Mouse (Mus musculus): ENCODE measurements at regions not wholly inside any gene's neighbourhood (a gene's known extent, or its start where the extent isn't known, plus 50 kb on each side); places are given as distances from the start of the nearest gene placed in this dataset.

GRCm38 (mm10) chr17:45966736-45967135 lies 65.4 kb downstream of the Vegfa start:
- DNase-seq (ENCODE audit: low read depth, low spot score): no peak

GRCm38 (mm10) chr17:45964031-45964430 lies 68.1 kb downstream of the Vegfa start:
- DNase-seq (ENCODE audit: low read depth, low spot score): no peak

- DNase-seq (ENCODE audit: low read depth, low spot score): no peak
Observed at GRCm38 (mm10) chr17:45963332-45963731, 68.8 kb downstream of the Vegfa start.

GRCm38 (mm10) chr17:45961626-45962319 lies 70.4 kb downstream of the Vegfa start:
- DNase-seq (ENCODE audit: low read depth, low spot score): no peak

GRCm38 (mm10) chr17:45958094-45958881 lies 73.9 kb downstream of the Vegfa start:
- no peak for DNase-seq (ENCODE audit: low read depth, low spot score)

GRCm38 (mm10) chr17:45955481-45955880 lies 76.7 kb downstream of the Vegfa start:
- DNase-seq (ENCODE audit: low read depth, low spot score): no peak

- DNase-seq (ENCODE audit: low read depth, low spot score): no peak
Observed at GRCm38 (mm10) chr17:45954824-45955223, 77.3 kb downstream of the Vegfa start.

- DNase-seq (ENCODE audit: low read depth, low spot score): no peak
Observed at GRCm38 (mm10) chr17:45953523-45953922, 78.6 kb downstream of the Vegfa start.

- no peak for DNase-seq (ENCODE audit: low read depth, low spot score)
Observed at GRCm38 (mm10) chr17:45950533-45951164, 81.5 kb downstream of the Vegfa start.

GRCm38 (mm10) chr17:45949141-45949540 lies 83.0 kb downstream of the Vegfa start:
- DNase-seq (ENCODE audit: low read depth, low spot score): no peak

- no peak for DNase-seq (ENCODE audit: low read depth, low spot score)
Observed at GRCm38 (mm10) chr17:45948314-45948935, 83.7 kb downstream of the Vegfa start.

- DNase-seq (ENCODE audit: low read depth, low spot score): no peak
Observed at GRCm38 (mm10) chr17:45945005-45945404, 87.2 kb downstream of the Vegfa start.

- DNase-seq (ENCODE audit: low read depth, low spot score): no peak
Observed at GRCm38 (mm10) chr17:45943244-45943643, 88.9 kb downstream of the Vegfa start.

- DNase-seq (ENCODE audit: low read depth, low spot score): no peak
Observed at GRCm38 (mm10) chr17:45941890-45942375, 90.2 kb downstream of the Vegfa start.

- no peak for DNase-seq (ENCODE audit: low read depth, low spot score)
Observed at GRCm38 (mm10) chr17:45940121-45940813, 91.9 kb downstream of the Vegfa start.

GRCm38 (mm10) chr17:45938284-45938683 lies 93.9 kb downstream of the Vegfa start:
- DNase-seq (ENCODE audit: low read depth, low spot score): no peak

- no peak for DNase-seq (ENCODE audit: low read depth, low spot score)
Observed at GRCm38 (mm10) chr17:45936577-45936976, 95.6 kb downstream of the Vegfa start.

GRCm38 (mm10) chr17:45935291-45935690 lies 96.9 kb downstream of the Vegfa start:
- DNase-seq (ENCODE audit: low read depth, low spot score): no peak

- DNase-seq (ENCODE audit: low read depth, low spot score): no peak
Observed at GRCm38 (mm10) chr17:45934002-45934401, 98.2 kb downstream of the Vegfa start.

- DNase-seq (ENCODE audit: low read depth, low spot score): no peak
Observed at GRCm38 (mm10) chr17:45933034-45933433, 99.1 kb downstream of the Vegfa start.

- no peak for DNase-seq (ENCODE audit: low read depth, low spot score)
Observed at GRCm38 (mm10) chr17:45932611-45933010, 99.6 kb downstream of the Vegfa start.

Measured in WW6 (cell line).